In the genomic region with DNA sequence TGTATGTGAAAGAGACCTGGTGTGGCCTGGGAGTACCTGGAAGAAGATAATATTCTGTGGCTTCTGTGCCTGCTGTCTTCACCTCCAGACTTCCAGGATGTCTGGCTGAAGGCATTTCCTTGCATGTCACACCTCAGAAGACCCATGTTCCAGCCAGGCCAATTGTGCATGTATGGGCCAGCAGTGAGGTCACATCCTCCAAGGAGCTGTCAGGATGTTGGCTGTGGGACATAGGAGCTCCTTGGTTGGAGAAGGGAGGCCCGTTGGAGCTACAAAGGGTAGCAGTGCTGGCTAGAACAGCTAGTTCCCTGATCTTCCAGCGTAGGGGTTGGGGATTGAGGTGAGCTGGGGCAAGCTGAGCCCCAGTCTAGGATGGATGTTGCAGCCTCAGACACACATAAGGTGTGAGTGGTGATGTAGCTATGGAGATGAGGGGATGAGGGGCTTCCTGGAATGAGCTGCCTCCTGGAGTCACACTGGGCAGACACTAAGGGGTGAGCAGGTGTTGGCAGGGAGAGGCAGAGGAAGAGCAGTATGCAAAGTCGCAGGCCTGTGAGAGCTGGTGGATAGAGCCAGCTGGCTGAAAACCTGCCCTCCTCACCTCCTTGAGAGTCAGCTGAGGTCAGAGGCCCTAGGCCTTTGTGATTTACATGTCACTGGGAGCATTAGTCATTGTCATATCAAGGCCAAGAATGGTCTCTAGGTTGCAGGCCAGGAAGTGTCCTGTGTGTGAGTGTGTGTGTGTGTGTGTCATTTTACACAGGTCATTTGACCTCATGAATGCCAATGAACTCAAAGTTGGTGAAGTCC, we compare ENCODE assay signal across 19 mouse cellular contexts. TPM values are rescaled to one million over a fixed set of nuclear protein-coding genes. Genes with fewer than 3 reads are reported as not detected.
DNase-seq lines count a peak whose midpoint lies in the region; ATAC-seq and TF ChIP-seq lines count a peak whose summit lies in the region.
"Had no signal": no experiment of that assay in that cellular context is flagged by ENCODE, and none has a peak within 500 bp of the region (broad histone marks: within the 10 kb centered on the region; RNA-seq: fewer than 3 reads in every experiment).

No protein-coding gene starts in this region.

- H3K4me3 ChIP-seq in forebrain, postnatal 0 days (ENCODE audit: low read depth, low read length), result no peak overlapping the region; the same call in 1 of the 2 replicates
- H3K4me3 ChIP-seq in forebrain, embryonic 11.5 days (ENCODE audit: low read depth, low read length), result no peak overlapping the region
- no peak overlapping the region for H3K4me3 ChIP-seq in midbrain, embryonic 15.5 days
- H3K4me3 ChIP-seq: embryonic facial prominence, embryonic 12.5 days; megakaryocyte, embryonic 14.5 days had no signal

- no peaks in the 10 kb centered on the region for H3K9me3 ChIP-seq in forebrain, postnatal 0 days (ENCODE audit: low read length)
- H3K9me3 ChIP-seq in forebrain, embryonic 11.5 days (ENCODE audit: control insufficient read depth, low read length), result no peaks in the 10 kb centered on the region
- H3K9me3 ChIP-seq in midbrain, embryonic 15.5 days, result no peaks in the 10 kb centered on the region
- H3K9me3 ChIP-seq: embryonic facial prominence, embryonic 12.5 days had no signal

- peak overlapping the region; percentile 73; the same call in 1 of the 2 replicates for H3K4me2 ChIP-seq in forebrain, postnatal 0 days (ENCODE audit: low read depth)
- no peak overlapping the region for H3K4me2 ChIP-seq in forebrain, embryonic 11.5 days (ENCODE audit: low read depth, low read length, severe bottlenecking)
- peak overlapping the region; percentile 87 for H3K4me2 ChIP-seq in midbrain, embryonic 15.5 days
- H3K4me2 ChIP-seq: embryonic facial prominence, embryonic 12.5 days had no signal

- H3K27me3 ChIP-seq in forebrain, postnatal 0 days (ENCODE audit: insufficient read depth, low read length), result no peaks in the 10 kb centered on the region
- H3K27me3 ChIP-seq in forebrain, embryonic 11.5 days (ENCODE audit: control insufficient read depth, insufficient read depth, low read length), result peaks cover 33% of the 10 kb centered on the region
- no peaks in the 10 kb centered on the region for H3K27me3 ChIP-seq in midbrain, embryonic 15.5 days (replicated peaks)

- H3K36me3 ChIP-seq in forebrain, postnatal 0 days (ENCODE audit: insufficient read depth), result peaks cover 3% of the 10 kb centered on the region; the same call in 1 of the 2 replicates
- H3K36me3 ChIP-seq in forebrain, embryonic 11.5 days (ENCODE audit: control insufficient read depth, insufficient read depth, low read length), result no peaks in the 10 kb centered on the region
- H3K36me3 ChIP-seq in midbrain, embryonic 15.5 days (replicated peaks), result no peaks in the 10 kb centered on the region
- H3K36me3 ChIP-seq: embryonic facial prominence, embryonic 12.5 days had no signal

- DNase-seq in forebrain, postnatal 0 days, result no peak
- no peak for DNase-seq in forebrain, embryonic 11.5 days (ENCODE audit: low spot score)
- DNase-seq in A20 (ENCODE audit: low read depth, low spot score), result peak; percentile 81
- DNase-seq in brain, adult 2 months (ENCODE audit: low read depth, low spot score), result peak; percentile 59
- no peak for DNase-seq in ovary, postnatal 10 days (ENCODE audit: low spot score)
- DNase-seq in right cerebral cortex, postnatal 14 days, result no peak
- DNase-seq: adrenal gland, postnatal 36 days; gastrocnemius, postnatal 10 days; lung, postnatal 10 days had no signal

- TF ChIP-seq CTCF in forebrain, postnatal 0 days (IDR thresholded peaks at IDR 0.05; ENCODE audit: low read depth), result no peak

- no peak overlapping the region for H3K27ac ChIP-seq in forebrain, postnatal 0 days (ENCODE audit: low read depth, low read length)
- H3K27ac ChIP-seq in forebrain, embryonic 11.5 days (ENCODE audit: low read depth, low read length), result no peak overlapping the region
- H3K27ac ChIP-seq in midbrain, embryonic 15.5 days, result no peak overlapping the region
- H3K27ac ChIP-seq: embryonic facial prominence, embryonic 12.5 days; left cerebral cortex, adult 2 months; liver, embryonic 14.5 days had no signal

- no peak for ATAC-seq in forebrain, postnatal 0 days
- no peak for ATAC-seq in forebrain, embryonic 11.5 days (replicated peaks; ENCODE audit: low FRiP score)
- no peak for ATAC-seq in midbrain, embryonic 15.5 days (replicated peaks)
- ATAC-seq: activated CD4-positive, CD25-positive, alpha-beta regulatory T cell, adult 4 months had no signal

- peaks cover 21% of the 10 kb centered on the region for H3K4me1 ChIP-seq in forebrain, postnatal 0 days (ENCODE audit: insufficient read depth)
- peaks cover 7% of the 10 kb centered on the region for H3K4me1 ChIP-seq in forebrain, embryonic 11.5 days (replicated peaks; ENCODE audit: control insufficient read depth, insufficient read depth, low read length)
- H3K4me1 ChIP-seq in midbrain, embryonic 15.5 days, result peaks cover 50% of the 10 kb centered on the region

- no peak overlapping the region for H3K9ac ChIP-seq in forebrain, postnatal 0 days
- H3K9ac ChIP-seq in forebrain, embryonic 11.5 days (ENCODE audit: low read length), result no peak overlapping the region
- H3K9ac ChIP-seq in midbrain, embryonic 15.5 days, result no peak overlapping the region
- H3K9ac ChIP-seq: embryonic facial prominence, embryonic 12.5 days; liver, embryonic 14.5 days had no signal

- 82% methylated on average over 3 of the region's 3 CpGs for WGBS in forebrain, postnatal 0 days
- WGBS in forebrain, embryonic 11.5 days, result 76% methylated on average over 3 of the region's 3 CpGs
- 83% methylated on average over 3 of the region's 3 CpGs for WGBS in midbrain, embryonic 15.5 days

RNA-seq across cellular contexts. Expression of a gene that starts 5.3 kb away (rescaled TPM):
- total RNA-seq in forebrain, postnatal 0 days (2014; rRNA removed), result 19.2 and 23.3 TPM in 2 replicates
- polyA plus RNA-seq in forebrain, postnatal 0 days (2015; fragmentation: Nextera tagmentation; extraction: Ambion mirVana), result 9.3 and 22.8 TPM in 2 replicates
- polyA plus RNA-seq in forebrain, embryonic 11.5 days (2014; fragmentation: Nextera tagmentation; extraction: Ambion mirVana), result 0.92 and 1.0 TPM in 2 replicates
- polyA plus RNA-seq in midbrain, embryonic 15.5 days (2015; fragmentation: Nextera tagmentation; extraction: Ambion mirVana), result 15.2 and 17.0 TPM in 2 replicates
- polyA plus RNA-seq: activated CD4-positive, CD25-positive, alpha-beta regulatory T cell, adult 4 months; heart, postnatal 0 days; kidney, embryonic 14.5 days had no signal

RNA-seq across cellular contexts. Expression of a gene that starts 25.3 kb away (rescaled TPM):
- not detected in 2 replicates for total RNA-seq in forebrain, postnatal 0 days (2014; rRNA removed)
- polyA plus RNA-seq in forebrain, postnatal 0 days (2015; fragmentation: Nextera tagmentation; extraction: Ambion mirVana), result 0.19 TPM in 1 of 2 replicates, not detected in the other
- polyA plus RNA-seq in forebrain, embryonic 11.5 days (2014; fragmentation: Nextera tagmentation; extraction: Ambion mirVana), result not detected in 2 replicates
- 0.09 and 0.14 TPM in 2 replicates for polyA plus RNA-seq in midbrain, embryonic 15.5 days (2015; fragmentation: Nextera tagmentation; extraction: Ambion mirVana)
- total RNA-seq: adrenal gland, postnatal 36 days had no signal
- polyA plus RNA-seq: activated CD4-positive, CD25-positive, alpha-beta regulatory T cell, adult 4 months; heart, postnatal 0 days; intestine, embryonic 14.5 days; small intestine, adult 2 months had no signal

Comparison
In these comparisons a context has a peak if more than half of its experiments do, and no peak if none do; other contexts are left out.
1. DNase-seq: peak in A20 (single experiment) and brain, adult 2 months (single experiment); none in forebrain, postnatal 0 days (single experiment), forebrain, embryonic 11.5 days (single experiment), ovary, postnatal 10 days (single experiment) and right cerebral cortex, postnatal 14 days (single experiment).